Mouse (Mus musculus): ENCODE data around the gene Luzp2.

DNA sequence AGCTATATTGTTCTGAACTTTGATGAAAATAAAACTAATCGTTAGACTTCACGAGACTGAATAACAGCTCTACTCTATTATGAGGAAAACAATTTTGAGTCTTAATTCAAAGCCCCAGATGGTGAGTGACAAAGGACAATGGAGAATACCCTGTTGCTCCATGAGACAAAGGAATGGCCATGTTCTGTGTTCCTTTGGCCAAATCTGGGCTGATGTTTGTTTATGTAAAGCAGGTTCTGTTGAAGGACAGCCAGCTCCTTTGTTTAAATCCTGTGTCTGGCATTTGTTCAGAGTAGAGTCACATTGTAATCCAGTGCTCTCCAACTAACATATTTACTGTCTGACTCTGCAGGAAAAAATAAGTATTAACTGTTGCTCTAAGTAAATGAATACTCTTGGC, 121.5 kb downstream of the Luzp2 start:
- TF ChIP-seq CTCF (IDR thresholded peaks at IDR 0.05; ENCODE audit: insufficient read depth, low read depth, low read length): no peak
- TF ChIP-seq POLR2A (IDR thresholded peaks at IDR 0.05; ENCODE audit: insufficient read depth, low read depth, low read length): no peak

Data from olfactory bulb, adult 2 months (tissue).